Mouse (Mus musculus) B cell, adult 67 days (primary cell): Measurements from ENCODE around the gene Tmem120a. TPM values are rescaled to one million over a fixed set of nuclear protein-coding genes. Genes with fewer than 3 reads are reported as not detected.

Experiments used
- total RNA-seq, 2 experiments: library from RNA; stranded (reverse); gene quantifications; 4 replicates each; pipeline ENCODE4 v1.2.4; 2023

Tmem120a gene
- total RNA-seq, result 10 to 100 TPM; 13.6 to 21.1 TPM

GRCm38 (mm10) chr5:135743741-135744609 lies at the start of gene Tmem120a:
Gene Tmem120a, minus strand, starts transcription at chr5:135744448.

GRCm38 (mm10) chr5:135778471-135779445 lies 34.5 kb upstream of the Tmem120a start, which contains the start of gene Mdh2:
Gene Mdh2, plus strand, starts transcription at chr5:135778480.

GRCm38 (mm10) chr5:135777796-135778470 lies 33.7 kb upstream of the Tmem120a start, which contains the start of gene Styxl1:
Gene Styxl1, minus strand, starts transcription at chr5:135778385.

Other genes with a start within 250 kb of the Tmem120a start
- gene Hip1, start 199.3 kb downstream of the Tmem120a start, total RNA-seq, result 10 to 100 TPM; 54.1 to 54.8 TPM
- not detected for gene Ccl26, start 180.9 kb downstream of the Tmem120a start, total RNA-seq
- 1 to 10 TPM in 1 of 2 experiments, not detected in 1; 1.1 TPM for gene Ccl24, start 171.4 kb downstream of the Tmem120a start, total RNA-seq
- 10 to 100 TPM; 17.7 to 29.4 TPM for gene Rhbdd2, start 111.8 kb downstream of the Tmem120a start, total RNA-seq
- 10 to 100 TPM; 44.9 TPM for gene Por, start 74.4 kb downstream of the Tmem120a start, total RNA-seq
- gene Styxl1, start 33.9 kb upstream of the Tmem120a start, total RNA-seq, result not detected
- gene Mdh2, start 34.0 kb upstream of the Tmem120a start, total RNA-seq, result 100 to 1,000 TPM; 153 to 177 TPM
- gene Srrm3, start 62.4 kb upstream of the Tmem120a start, total RNA-seq, result not detected
- 1 to 10 TPM in 1 of 2 experiments, not detected in 1; 1.7 TPM for gene Hspb1, start 143.5 kb upstream of the Tmem120a start, total RNA-seq
- 100 to 1,000 TPM; 100 to 105 TPM for gene Ywhag, start 190.2 kb upstream of the Tmem120a start, total RNA-seq
- gene Ssc4d, start 230.1 kb upstream of the Tmem120a start, total RNA-seq, result 1 to 10 TPM in 1 of 2 experiments, under 1 TPM in 1; 0.80 to 2.8 TPM
- gene Zp3, start 235.7 kb upstream of the Tmem120a start, total RNA-seq, result not detected